Mouse (Mus musculus): Measurements from ENCODE around the gene Nr4a3. TPM values are rescaled to one million over a fixed set of nuclear protein-coding genes. Genes with fewer than 3 reads are reported as not detected.

The Nr4a3 gene
- polyA plus RNA-seq, 1 experiment from 2014 or later: 1.0 TPM

GRCm38 (mm10) chr4:48124416-48124772, 79.4 kb downstream of the Nr4a3 start:
- Histone ChIP-seq H3K9me3 (no peaks in the 10 kb centered on the region), H3K27ac (no peak overlapping the region), H3K36me3 (no peaks in the 10 kb centered on the region), H3K4me1 (peaks cover 7% of the 10 kb centered on the region; the same call in 1 of the 2 replicates), H3K4me3 (peak overlapping the region; percentile 84), H3K9ac (0 out of 2 replicates have a peak overlapping the region, but pooled peaks have one; percentile 97), H3K27me3 (no peaks in the 10 kb centered on the region), H3K4me2 (peak overlapping the region; percentile 73)
- WGBS: 5% methylated on average over 9 of the region's 9 CpGs
- ATAC-seq (ENCODE audit: insufficient number of reproducible peaks, insufficient read depth, low FRiP score, low TSS enrichment, low read depth): peak; percentile 74

DNA sequence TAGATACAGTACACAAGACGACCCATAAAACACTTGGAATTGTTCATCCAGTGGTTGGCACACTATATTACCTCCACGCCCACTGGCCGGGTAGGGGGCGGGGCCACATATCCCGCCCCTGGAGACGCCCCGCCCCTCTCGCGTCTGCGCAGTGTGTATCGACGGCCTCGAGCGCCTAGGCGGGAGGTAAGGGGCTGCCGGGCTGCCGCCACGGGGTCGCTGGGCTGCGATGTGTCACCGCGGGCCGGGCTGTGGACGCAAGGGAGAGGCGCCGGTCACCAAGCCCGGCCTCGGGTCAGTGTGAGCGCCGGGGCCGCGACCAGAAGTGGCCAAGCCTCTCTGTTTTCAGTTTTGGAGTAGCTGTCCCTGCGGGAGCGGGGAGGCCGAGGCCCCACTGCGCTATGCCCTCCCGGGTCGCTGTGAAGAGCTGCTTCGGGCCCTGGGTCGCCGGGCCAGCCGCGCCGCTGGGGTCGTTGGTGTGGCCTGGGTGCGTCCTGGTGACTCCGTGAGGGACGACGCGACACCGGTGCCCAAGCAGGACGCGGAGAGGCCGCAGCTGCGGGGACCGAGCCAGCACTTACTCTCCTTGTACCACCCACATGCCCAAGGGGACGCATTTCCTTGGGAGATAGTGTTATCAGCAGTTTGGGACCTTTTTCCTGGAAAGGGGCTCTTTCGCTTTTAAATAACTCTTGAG, 80.0 kb downstream of the Nr4a3 start, which contains the start of gene Stx17:
TSS of gene Stx17 (plus strand) at position 143 of the 697 bp plus-strand sequence.
- peak within 1 kb of the TSS; percentile 84 for H3K4me3 ChIP-seq
- 1% methylated on average over 58 of the region's 58 CpGs for WGBS
- ATAC-seq (ENCODE audit: insufficient number of reproducible peaks, insufficient read depth, low FRiP score, low TSS enrichment, low read depth): peak; percentile 96
- H3K27ac ChIP-seq: no peak within 1 kb of the TSS
- no peaks in the 10 kb centered on the region for H3K27me3 ChIP-seq
- H3K4me2 ChIP-seq: peak within 1 kb of the TSS; percentile 73
- H3K9me3 ChIP-seq: no peaks in the 10 kb centered on the region
- H3K9ac ChIP-seq: peak within 1 kb of the TSS; percentile 97
- no peaks in the 10 kb centered on the region for H3K36me3 ChIP-seq
- H3K4me1 ChIP-seq: peaks cover 7% of the 10 kb centered on the region; the same call in 1 of the 2 replicates

DNA sequence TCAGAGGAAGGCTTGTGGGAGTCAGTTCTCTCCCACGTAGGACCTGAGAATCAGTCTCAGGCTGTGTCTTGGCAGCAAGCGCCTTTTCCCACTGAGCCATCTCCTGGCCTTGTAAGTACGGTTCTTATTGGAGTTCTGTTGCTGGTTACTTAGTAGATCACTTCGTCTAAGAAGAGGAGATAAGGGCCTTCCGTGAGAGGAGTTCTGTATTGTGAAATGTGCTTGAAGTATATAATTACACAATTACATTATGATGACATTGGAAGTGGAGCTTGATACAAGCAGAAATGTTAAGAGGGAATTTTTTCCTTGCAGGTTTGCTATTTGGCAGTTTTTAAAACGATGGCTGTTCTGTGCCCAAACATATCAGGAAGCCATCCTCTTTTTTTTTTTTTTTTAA, 85.4 kb downstream of the Nr4a3 start:
- WGBS: 86% methylated on average over 6 of the region's 6 CpGs
- no peak for ATAC-seq (ENCODE audit: insufficient number of reproducible peaks, insufficient read depth, low FRiP score, low TSS enrichment, low read depth)

GRCm38 (mm10) chr4:48131606-48132005, 86.7 kb downstream of the Nr4a3 start:
- no peak for ATAC-seq (ENCODE audit: insufficient number of reproducible peaks, insufficient read depth, low FRiP score, low TSS enrichment, low read depth)
- Histone ChIP-seq H3K9ac (no peak overlapping the region), H3K27ac (no peak overlapping the region), H3K4me1 (no peaks in the 10 kb centered on the region), H3K36me3 (peaks cover 41% of the 10 kb centered on the region), H3K27me3 (no peaks in the 10 kb centered on the region), H3K9me3 (no peaks in the 10 kb centered on the region), H3K4me3 (no peak overlapping the region), H3K4me2 (no peak overlapping the region)
- 91% methylated on average over 9 of the region's 9 CpGs for WGBS

More for the DNA sequence above, 85.4 kb downstream of the Nr4a3 start:
- Histone ChIP-seq H3K4me2 (no peak overlapping the region), H3K27ac (no peak overlapping the region), H3K9me3 (no peaks in the 10 kb centered on the region), H3K4me1 (peaks cover 6% of the 10 kb centered on the region; the same call in 1 of the 2 replicates), H3K9ac (no peak overlapping the region), H3K27me3 (no peaks in the 10 kb centered on the region), H3K4me3 (no peak overlapping the region), H3K36me3 (peaks cover 33% of the 10 kb centered on the region)

- H3K9me3 ChIP-seq: no peaks in the 10 kb centered on the region
- 62% methylated on average over 3 of the region's 3 CpGs for WGBS
- no peaks in the 10 kb centered on the region for H3K4me1 ChIP-seq
- H3K36me3 ChIP-seq: peaks cover 43% of the 10 kb centered on the region
- no peak overlapping the region for H3K27ac ChIP-seq
- ATAC-seq (ENCODE audit: insufficient number of reproducible peaks, insufficient read depth, low FRiP score, low TSS enrichment, low read depth): no peak
- no peaks in the 10 kb centered on the region for H3K27me3 ChIP-seq
- H3K4me2 ChIP-seq: no peak overlapping the region
- H3K4me3 ChIP-seq: no peak overlapping the region
- H3K9ac ChIP-seq: no peak overlapping the region
Measured at GRCm38 (mm10) chr4:48132721-48133120, 87.8 kb downstream of the Nr4a3 start.

Other genes with a start within 250 kb of the Nr4a3 start
- gene Stx17, start 79.8 kb downstream of the Nr4a3 start, polyA plus RNA-seq (2015; fragmentation: Nextera tagmentation; extraction: Ambion mirVana): 37.4 and 41.3 TPM in 2 replicates
- gene Erp44, start 234.4 kb downstream of the Nr4a3 start, polyA plus RNA-seq (2015; fragmentation: Nextera tagmentation; extraction: Ambion mirVana): 80.8 and 89.3 TPM in 2 replicates
- 14.2 and 15.4 TPM in 2 replicates for gene Invs, start 234.6 kb downstream of the Nr4a3 start, polyA plus RNA-seq (2015; fragmentation: Nextera tagmentation; extraction: Ambion mirVana)

All from embryonic facial prominence, embryonic 13.5 days (tissue).